In genomic region chr7:80215398-80215797, GRCm38 (mm10) we compare ENCODE assay signal across 8 mouse cellular contexts. TPM values are rescaled to one million over a fixed set of nuclear protein-coding genes. Genes with fewer than 3 reads are reported as not detected.
DNase-seq lines count a peak whose midpoint lies in the region; ATAC-seq and TF ChIP-seq lines count a peak whose summit lies in the region.

No protein-coding gene starts in this region.

- H3K9me3 ChIP-seq in hindbrain, embryonic 14.5 days (ENCODE audit: control insufficient read depth, low read length): no peaks in the 10 kb centered on the region

- intact Hi-C loops in left cerebral cortex, adult 2 months (cut with DNase I): loop anchor here (2.0 to 5.0 kb wide), 2 partner anchors 58 to 75 kb away; no protein-coding TSS in a partner anchor

- H3K27me3 ChIP-seq in hindbrain, embryonic 14.5 days (ENCODE audit: control insufficient read depth, insufficient read depth, low read length): no peaks in the 10 kb centered on the region

- no peak overlapping the region for H3K4me2 ChIP-seq in hindbrain, embryonic 14.5 days (replicated peaks)

- peak overlapping the region; percentile 62 for H3K27ac ChIP-seq in hindbrain, embryonic 14.5 days
- H3K27ac ChIP-seq in left cerebral cortex, adult 2 months: no peak overlapping the region

- peak overlapping the region; percentile 32; the same call in 1 of the 2 replicates for H3K9ac ChIP-seq in hindbrain, embryonic 14.5 days

- ATAC-seq in hindbrain, embryonic 14.5 days (ENCODE audit: low FRiP score): peak; percentile 84
- peak; percentile 95 for ATAC-seq in megakaryocyte, adult 5-6 weeks (ENCODE audit: poor library complexity, severe bottlenecking)

- H3K4me1 ChIP-seq in hindbrain, embryonic 14.5 days (replicated peaks; ENCODE audit: control insufficient read depth, insufficient read depth, low read length): no peaks in the 10 kb centered on the region

- peaks cover 70% of the 10 kb centered on the region for H3K36me3 ChIP-seq in hindbrain, embryonic 14.5 days (replicated peaks; ENCODE audit: control insufficient read depth, insufficient read depth)

- 22% methylated on average over 4 of the region's 4 CpGs for WGBS in hindbrain, embryonic 14.5 days

- no peak overlapping the region for H3K4me3 ChIP-seq in hindbrain, embryonic 14.5 days (replicated peaks; ENCODE audit: low read length)
- no peak overlapping the region for H3K4me3 ChIP-seq in left cerebral cortex, adult 2 months

- DNase-seq in adrenal gland, adult (ENCODE audit: inconsistent age in 2 of 2, low spot score in 1 of 2): peak; percentile 77 to 92
- DNase-seq in adrenal gland, adult 8-10 months: no peak
- peak; percentile 79 to 81 for DNase-seq in cerebellum, postnatal 36 days
- peak; percentile 69 for DNase-seq in gastrocnemius, adult 18-20 months (ENCODE audit: low spot score)
- peak; percentile 83 for DNase-seq in hindbrain, embryonic 14.5 days (ENCODE audit: low spot score)
- DNase-seq in left cerebral cortex, adult 2 months (ENCODE audit: extremely low spot score in 1 of 2, low spot score in 2 of 2): peak; percentile 63 to 72
- peak; percentile 81 for DNase-seq in right cerebral cortex, postnatal 14 days

- peak; percentile 91 for TF ChIP-seq CTCF in left cerebral cortex, adult 2 months (IDR thresholded peaks at IDR 0.05)

RNA-seq across cellular contexts. Expression of gene Cib1, which starts 17.2 kb away (rescaled TPM):
- total RNA-seq in adrenal gland, adult 8-10 months (2022): 100 to 1,000 TPM in 1 of 4 experiments, 10 to 100 TPM in 3; 64.7 to 105 (median 85.9) TPM
- total RNA-seq in gastrocnemius, adult 18-20 months (2021): 1 to 10 TPM; 5.2 to 8.8 TPM
- polyA plus RNA-seq in hindbrain, embryonic 14.5 days (2014; fragmentation: Nextera tagmentation; extraction: Ambion mirVana): 29.8 and 41.1 TPM in 2 replicates
- 10 to 100 TPM; 21.7 to 22.4 TPM for total RNA-seq in left cerebral cortex, adult 2 months (2021)
- 107 and 134 TPM in 2 replicates for total RNA-seq in megakaryocyte, adult 5-6 weeks (2015)
- 86.5 and 98.1 TPM in 2 replicates for total RNA-seq in megakaryocyte, adult 5-6 weeks (2017)

RNA-seq across cellular contexts. Expression of gene Gdpgp1, which starts 17.3 kb away (rescaled TPM):
- 1 to 10 TPM; 4.2 to 6.1 (median 5.3) TPM for total RNA-seq in adrenal gland, adult 8-10 months (2022)
- total RNA-seq in gastrocnemius, adult 18-20 months (2021): under 1 TPM; 0.81 to 0.91 TPM
- polyA plus RNA-seq in hindbrain, embryonic 14.5 days (2014; fragmentation: Nextera tagmentation; extraction: Ambion mirVana): 3.4 and 3.8 TPM in 2 replicates
- 1 to 10 TPM; 6.1 to 7.5 TPM for total RNA-seq in left cerebral cortex, adult 2 months (2021)
- 5.2 and 5.4 TPM in 2 replicates for total RNA-seq in megakaryocyte, adult 5-6 weeks (2015)
- total RNA-seq in megakaryocyte, adult 5-6 weeks (2017): 1.9 and 2.7 TPM in 2 replicates

RNA-seq across cellular contexts. Expression of gene Sema4b, which starts 28.8 kb away (rescaled TPM):
- total RNA-seq in adrenal gland, adult 8-10 months (2022): 10 to 100 TPM; 58.6 to 86.9 (median 67.8) TPM
- 1 to 10 TPM; 1.2 to 1.7 TPM for total RNA-seq in gastrocnemius, adult 18-20 months (2021)
- 17.4 and 19.7 TPM in 2 replicates for polyA plus RNA-seq in hindbrain, embryonic 14.5 days (2014; fragmentation: Nextera tagmentation; extraction: Ambion mirVana)
- total RNA-seq in left cerebral cortex, adult 2 months (2021): 10 to 100 TPM; 19.4 to 20.6 TPM
- total RNA-seq in megakaryocyte, adult 5-6 weeks (2015): 10.1 and 13.7 TPM in 2 replicates
- 10.5 and 11.1 TPM in 2 replicates for total RNA-seq in megakaryocyte, adult 5-6 weeks (2017)

RNA-seq across cellular contexts. Expression of gene Ttll13, which starts 30.8 kb away (rescaled TPM):
- total RNA-seq in adrenal gland, adult 8-10 months (2022): 1 to 10 TPM; 1.7 to 2.2 (median 1.9) TPM
- total RNA-seq in gastrocnemius, adult 18-20 months (2021): under 1 TPM in 1 of 2 experiments, not detected in 1; 0.18 TPM
- 1.3 and 1.7 TPM in 2 replicates for polyA plus RNA-seq in hindbrain, embryonic 14.5 days (2014; fragmentation: Nextera tagmentation; extraction: Ambion mirVana)
- 1 to 10 TPM; 2.0 to 2.8 TPM for total RNA-seq in left cerebral cortex, adult 2 months (2021)
- 0.07 TPM in 1 of 2 replicates, not detected in the other for total RNA-seq in megakaryocyte, adult 5-6 weeks (2015)
- 0.12 TPM in 1 of 2 replicates, not detected in the other for total RNA-seq in megakaryocyte, adult 5-6 weeks (2017)

RNA-seq across cellular contexts. Expression of gene Ngrn, which starts 45.6 kb away (rescaled TPM):
- total RNA-seq in adrenal gland, adult 8-10 months (2022): 10 to 100 TPM; 54.9 to 59.1 (median 57.7) TPM
- 10 to 100 TPM; 20.7 to 22.5 TPM for total RNA-seq in gastrocnemius, adult 18-20 months (2021)
- polyA plus RNA-seq in hindbrain, embryonic 14.5 days (2014; fragmentation: Nextera tagmentation; extraction: Ambion mirVana): 67.8 and 70.4 TPM in 2 replicates
- total RNA-seq in left cerebral cortex, adult 2 months (2021): 10 to 100 TPM; 40.8 to 45.3 TPM
- total RNA-seq in megakaryocyte, adult 5-6 weeks (2015): 24.8 and 28.1 TPM in 2 replicates
- 21.4 and 21.8 TPM in 2 replicates for total RNA-seq in megakaryocyte, adult 5-6 weeks (2017)

Comparison
In these comparisons a context has a peak if more than half of its experiments do, and no peak if none do; other contexts are left out.
1. RNA of gene Sema4b, which starts 28.8 kb away (total RNA-seq): 58.6 to 86.9 TPM in adrenal gland, adult 8-10 months, 19.4 to 20.6 TPM in left cerebral cortex, adult 2 months and 10.1 to 13.7 TPM in megakaryocyte, adult 5-6 weeks; 1.2 to 1.7 TPM in gastrocnemius, adult 18-20 months; every median in the first group is over 4 times any median in the second.